Mouse (Mus musculus): ENCODE results near the gene Cpm. TPM values are rescaled to one million over a fixed set of nuclear protein-coding genes. Genes with fewer than 3 reads are reported as not detected.

Gene Cpm
- polyA plus RNA-seq, 1 experiment from 2014 or later = 43.6 TPM

GRCm38 (mm10) chr10:117682858-117683733 is 53.8 kb downstream of the Cpm start:
- peaks cover under 1% of the 10 kb centered on the region; the same call in 1 of the 2 replicates for H3K36me3 ChIP-seq (ENCODE audit: control insufficient read depth, insufficient read depth, low read length)
- ATAC-seq (ENCODE audit: low read depth) = no peak
- no peak overlapping the region for H3K4me3 ChIP-seq (ENCODE audit: low read depth, low read length)
- no peak overlapping the region for H3K9ac ChIP-seq (ENCODE audit: low read depth, low read length)
- no peaks in the 10 kb centered on the region for H3K4me1 ChIP-seq (ENCODE audit: control insufficient read depth, insufficient read depth, low read length)
- no peaks in the 10 kb centered on the region for H3K27me3 ChIP-seq (replicated peaks; ENCODE audit: control insufficient read depth, insufficient read depth, low read length)
- 0 out of 2 replicates have a peak overlapping the region, but pooled peaks have one; percentile 2 for H3K4me2 ChIP-seq (ENCODE audit: low read depth, low read length)
- H3K27ac ChIP-seq (replicated peaks; ENCODE audit: low read depth, low read length) = no peak overlapping the region
- 64% methylated on average over 30 of the region's 30 CpGs for WGBS
- DNase-seq (ENCODE audit: low spot score) = peak; percentile 38
- H3K9me3 ChIP-seq (ENCODE audit: control insufficient read depth, low read length) = no peaks in the 10 kb centered on the region

DNA sequence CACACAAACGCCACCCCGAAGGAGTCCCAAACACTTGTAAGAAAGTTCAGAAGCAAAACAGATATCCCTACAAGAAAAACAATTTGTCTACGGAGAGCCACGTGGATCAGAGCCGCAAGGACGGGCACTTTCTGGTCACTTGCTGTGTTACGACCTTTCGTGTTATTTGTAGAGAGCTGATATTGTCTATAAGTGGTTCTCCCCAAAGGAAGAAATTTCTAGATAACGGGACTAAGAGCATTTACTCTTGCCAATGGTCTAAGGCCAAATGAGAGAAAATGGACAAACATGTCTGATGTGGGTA is 54.4 kb downstream of the Cpm start:
- ATAC-seq (ENCODE audit: low read depth) (no peak), DNase-seq (ENCODE audit: low spot score) (no peak)
- H3K4me3 ChIP-seq (ENCODE audit: low read depth, low read length) = no peak overlapping the region
- H3K27ac ChIP-seq (replicated peaks; ENCODE audit: low read depth, low read length) = no peak overlapping the region
- no peak overlapping the region for H3K9ac ChIP-seq (ENCODE audit: low read depth, low read length)
- WGBS = 93% methylated on average over 9 of the region's 9 CpGs
- no peak overlapping the region for H3K4me2 ChIP-seq (ENCODE audit: low read depth, low read length)
- H3K4me1 ChIP-seq (ENCODE audit: control insufficient read depth, insufficient read depth, low read length) = no peaks in the 10 kb centered on the region
- H3K9me3 ChIP-seq (ENCODE audit: control insufficient read depth, low read length) = no peaks in the 10 kb centered on the region
- peaks cover 6% of the 10 kb centered on the region for H3K36me3 ChIP-seq (ENCODE audit: control insufficient read depth, insufficient read depth, low read length)
- no peaks in the 10 kb centered on the region for H3K27me3 ChIP-seq (replicated peaks; ENCODE audit: control insufficient read depth, insufficient read depth, low read length)

DNA sequence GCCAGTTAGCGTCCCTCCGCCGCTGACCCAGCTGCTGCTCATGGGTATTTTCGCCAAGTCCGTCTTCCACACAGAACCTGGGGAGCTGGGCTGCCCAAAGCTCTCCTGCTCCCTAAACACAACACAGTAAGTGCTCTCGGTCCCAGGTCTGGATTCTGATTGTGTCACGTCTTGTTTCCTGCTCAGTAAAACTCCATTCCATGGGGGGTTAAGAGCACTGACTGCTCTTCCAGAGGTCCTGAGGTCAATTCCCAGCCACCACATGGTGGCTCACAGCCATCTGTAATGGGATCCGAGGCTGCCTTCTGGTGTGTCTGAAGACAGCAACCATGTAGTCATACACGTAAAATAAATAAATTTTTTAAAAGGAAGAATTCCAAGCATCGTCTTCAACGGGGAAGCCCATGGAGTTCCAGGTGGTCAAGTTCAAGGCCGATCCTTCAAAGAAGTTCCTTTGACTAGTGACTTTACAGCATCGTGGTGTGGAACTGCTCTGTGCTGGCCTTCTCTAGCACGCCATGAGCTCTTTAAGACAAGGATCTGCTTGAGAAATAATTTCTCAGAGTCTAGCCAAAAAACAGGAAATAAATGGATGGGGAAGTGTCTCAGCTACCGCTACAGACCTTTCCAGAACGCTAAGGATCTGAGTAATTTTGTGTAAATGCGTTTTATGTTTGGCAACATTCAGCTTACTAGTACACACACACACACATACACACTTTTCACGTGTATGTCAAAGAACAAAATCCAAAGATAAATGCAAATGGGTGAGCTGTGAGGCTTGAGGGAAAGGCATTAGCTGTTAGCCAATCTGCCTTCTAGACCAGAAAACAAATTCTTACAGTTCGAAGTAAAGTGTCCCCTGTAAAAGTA is 55.2 kb downstream of the Cpm start:
- Histone ChIP-seq H3K27ac (replicated peaks; ENCODE audit: low read depth, low read length) (no peak overlapping the region), H3K4me1 (ENCODE audit: control insufficient read depth, insufficient read depth, low read length) (no peaks in the 10 kb centered on the region), H3K9ac (ENCODE audit: low read depth, low read length) (no peak overlapping the region), H3K4me2 (ENCODE audit: low read depth, low read length) (no peak overlapping the region), H3K27me3 (replicated peaks; ENCODE audit: control insufficient read depth, insufficient read depth, low read length) (no peaks in the 10 kb centered on the region), H3K4me3 (ENCODE audit: low read depth, low read length) (no peak overlapping the region), H3K9me3 (ENCODE audit: control insufficient read depth, low read length) (no peaks in the 10 kb centered on the region), H3K36me3 (ENCODE audit: control insufficient read depth, insufficient read depth, low read length) (peaks cover 14% of the 10 kb centered on the region)
- 86% methylated on average over 19 of the region's 19 CpGs for WGBS
- DNase-seq (ENCODE audit: low spot score) = no peak
- no peak for ATAC-seq (ENCODE audit: low read depth)

GRCm38 (mm10) chr10:117685171-117685848 is 56.0 kb downstream of the Cpm start:
- Histone ChIP-seq H3K27me3 (replicated peaks; ENCODE audit: control insufficient read depth, insufficient read depth, low read length) (no peaks in the 10 kb centered on the region), H3K9ac (ENCODE audit: low read depth, low read length) (no peak overlapping the region), H3K36me3 (ENCODE audit: control insufficient read depth, insufficient read depth, low read length) (peaks cover 22% of the 10 kb centered on the region), H3K9me3 (ENCODE audit: control insufficient read depth, low read length) (no peaks in the 10 kb centered on the region), H3K4me1 (ENCODE audit: control insufficient read depth, insufficient read depth, low read length) (no peaks in the 10 kb centered on the region), H3K4me3 (ENCODE audit: low read depth, low read length) (no peak overlapping the region), H3K4me2 (ENCODE audit: low read depth, low read length) (no peak overlapping the region), H3K27ac (replicated peaks; ENCODE audit: low read depth, low read length) (no peak overlapping the region)
- no peak for ATAC-seq (ENCODE audit: low read depth)
- no peak for DNase-seq (ENCODE audit: low spot score)
- WGBS = 90% methylated on average over 15 of the region's 15 CpGs

GRCm38 (mm10) chr10:117685849-117686591 is 56.7 kb downstream of the Cpm start:
- DNase-seq (ENCODE audit: low spot score) (no peak), ATAC-seq (ENCODE audit: low read depth) (no peak)
- Histone ChIP-seq H3K4me2 (ENCODE audit: low read depth, low read length) (no peak overlapping the region), H3K9ac (ENCODE audit: low read depth, low read length) (no peak overlapping the region), H3K27me3 (replicated peaks; ENCODE audit: control insufficient read depth, insufficient read depth, low read length) (no peaks in the 10 kb centered on the region), H3K36me3 (ENCODE audit: control insufficient read depth, insufficient read depth, low read length) (peaks cover 29% of the 10 kb centered on the region), H3K27ac (replicated peaks; ENCODE audit: low read depth, low read length) (no peak overlapping the region), H3K9me3 (ENCODE audit: control insufficient read depth, low read length) (no peaks in the 10 kb centered on the region), H3K4me1 (ENCODE audit: control insufficient read depth, insufficient read depth, low read length) (no peaks in the 10 kb centered on the region), H3K4me3 (ENCODE audit: low read depth, low read length) (no peak overlapping the region)
- WGBS = 93% methylated on average over 13 of the region's 13 CpGs

DNA sequence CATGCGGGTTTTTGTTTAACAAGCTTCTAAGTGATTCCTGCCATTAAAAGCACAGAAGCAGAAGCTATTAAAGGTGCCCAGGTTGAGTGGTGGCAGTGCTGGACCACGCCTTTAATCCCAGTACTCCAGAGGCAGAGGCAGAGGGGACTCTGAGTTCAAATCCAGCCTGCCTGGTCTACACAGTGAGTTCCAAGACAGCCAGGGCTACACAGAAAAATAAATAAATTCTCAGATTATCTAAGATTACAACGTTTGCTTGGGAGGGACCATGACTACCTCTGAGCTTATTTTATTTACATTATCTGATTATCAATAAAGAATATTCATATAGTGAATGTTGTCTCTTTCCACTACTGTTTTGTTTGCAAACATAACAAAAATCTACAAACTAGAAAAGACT is 57.7 kb downstream of the Cpm start:
- no peak overlapping the region for H3K4me2 ChIP-seq (ENCODE audit: low read depth, low read length)
- no peak overlapping the region for H3K9ac ChIP-seq (ENCODE audit: low read depth, low read length)
- no peak overlapping the region for H3K27ac ChIP-seq (replicated peaks; ENCODE audit: low read depth, low read length)
- H3K4me1 ChIP-seq (ENCODE audit: control insufficient read depth, insufficient read depth, low read length) = no peaks in the 10 kb centered on the region
- no peak for ATAC-seq (ENCODE audit: low read depth)
- DNase-seq (ENCODE audit: low spot score) = no peak
- no peak overlapping the region for H3K4me3 ChIP-seq (ENCODE audit: low read depth, low read length)
- peaks cover 38% of the 10 kb centered on the region for H3K36me3 ChIP-seq (ENCODE audit: control insufficient read depth, insufficient read depth, low read length)
- H3K9me3 ChIP-seq (ENCODE audit: control insufficient read depth, low read length) = no peaks in the 10 kb centered on the region
- H3K27me3 ChIP-seq (replicated peaks; ENCODE audit: control insufficient read depth, insufficient read depth, low read length) = no peaks in the 10 kb centered on the region
- WGBS = 81% methylated on average over 3 of the region's 3 CpGs

GRCm38 (mm10) chr10:117687577-117687976 is 58.3 kb downstream of the Cpm start:
- Histone ChIP-seq H3K4me2 (ENCODE audit: low read depth, low read length) (no peak overlapping the region), H3K4me1 (ENCODE audit: control insufficient read depth, insufficient read depth, low read length) (no peaks in the 10 kb centered on the region), H3K36me3 (ENCODE audit: control insufficient read depth, insufficient read depth, low read length) (peaks cover 44% of the 10 kb centered on the region), H3K4me3 (ENCODE audit: low read depth, low read length) (no peak overlapping the region), H3K27me3 (replicated peaks; ENCODE audit: control insufficient read depth, insufficient read depth, low read length) (no peaks in the 10 kb centered on the region), H3K9me3 (ENCODE audit: control insufficient read depth, low read length) (no peaks in the 10 kb centered on the region), H3K27ac (replicated peaks; ENCODE audit: low read depth, low read length) (no peak overlapping the region), H3K9ac (ENCODE audit: low read depth, low read length) (no peak overlapping the region)
- 86% methylated on average over 7 of the region's 7 CpGs for WGBS
- ATAC-seq (ENCODE audit: low read depth) = no peak
- no peak for DNase-seq (ENCODE audit: low spot score)

Data from embryonic facial prominence, embryonic 14.5 days (tissue).